Mouse (Mus musculus) telencephalon, adult 2 months (tissue): ENCODE measurements around the gene Olfr495.

ENCODE experiments used
- DNase-seq: peaks from one replicate; pipeline ENCODE4 v3.0.0-alpha.2; 2011; ENCODE audit warnings: low read depth, low spot score

Gene Olfr495

DNA sequence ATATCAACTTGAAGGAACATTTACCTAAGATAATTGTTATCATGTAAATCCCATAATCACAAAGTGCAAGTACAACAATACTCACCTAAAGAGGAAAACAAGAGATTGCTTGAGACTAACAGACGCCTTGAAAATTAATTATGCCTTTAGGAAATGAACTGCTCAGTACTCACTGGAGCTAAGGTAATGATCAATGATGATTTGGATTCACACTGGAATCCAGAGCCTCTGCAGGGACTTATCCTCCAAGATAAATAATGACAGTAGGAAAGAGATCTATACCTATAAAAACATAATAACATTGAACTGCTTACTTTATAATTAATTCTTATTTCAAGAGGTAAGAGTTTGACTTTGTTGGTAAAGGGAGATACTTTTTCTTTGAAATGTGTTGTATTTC lies at the start of gene Olfr495:
Olfr495 (plus strand) TSS at position 301 of the 400 bp plus-strand sequence.
- DNase-seq, result no peak

DNA sequence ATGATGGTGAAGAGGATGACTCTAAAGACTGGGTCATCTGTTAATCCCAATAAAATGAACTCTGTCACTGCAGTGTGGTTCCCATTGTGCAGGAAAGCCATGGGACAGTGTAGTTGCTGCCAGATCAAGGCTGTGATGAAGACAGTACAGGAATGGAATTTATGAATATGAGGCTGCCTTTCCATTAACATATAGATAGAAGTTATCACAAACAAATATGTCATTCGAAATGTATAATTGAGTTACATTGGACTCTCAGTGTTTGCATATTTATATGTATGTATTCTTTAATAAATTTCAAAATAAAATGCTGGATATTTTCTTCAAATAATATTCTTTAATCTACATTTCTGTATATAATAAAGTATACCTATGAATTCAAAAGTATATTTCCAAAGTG lies 46.1 kb upstream of the Olfr495 start, which contains the start of gene Olfr493:
Olfr493 (minus strand) TSS at position 101 of the 400 bp plus-strand sequence.
- no peak for DNase-seq

DNA sequence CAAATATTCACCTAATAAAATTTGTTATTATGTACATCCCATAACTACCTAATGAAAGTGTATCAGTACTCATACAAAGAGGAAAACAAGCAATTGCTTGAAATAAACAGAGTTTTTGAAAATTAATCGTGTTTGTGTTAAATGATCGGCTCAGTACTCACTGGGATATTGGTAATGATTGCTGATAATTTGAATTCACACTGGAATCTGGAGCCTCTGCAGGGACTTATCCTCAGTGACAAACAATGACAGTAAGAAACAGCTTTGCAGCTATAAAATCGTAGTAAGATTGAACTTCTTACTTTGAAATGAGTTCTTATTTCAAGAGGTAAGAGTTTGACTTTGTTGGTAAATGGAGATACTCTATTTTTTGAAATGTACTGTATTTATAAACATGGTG lies 27.9 kb upstream of the Olfr495 start, which contains the start of gene Olfr494:
Olfr494 (plus strand) TSS at position 301 of the 400 bp plus-strand sequence.
- DNase-seq, result no peak

DNA sequence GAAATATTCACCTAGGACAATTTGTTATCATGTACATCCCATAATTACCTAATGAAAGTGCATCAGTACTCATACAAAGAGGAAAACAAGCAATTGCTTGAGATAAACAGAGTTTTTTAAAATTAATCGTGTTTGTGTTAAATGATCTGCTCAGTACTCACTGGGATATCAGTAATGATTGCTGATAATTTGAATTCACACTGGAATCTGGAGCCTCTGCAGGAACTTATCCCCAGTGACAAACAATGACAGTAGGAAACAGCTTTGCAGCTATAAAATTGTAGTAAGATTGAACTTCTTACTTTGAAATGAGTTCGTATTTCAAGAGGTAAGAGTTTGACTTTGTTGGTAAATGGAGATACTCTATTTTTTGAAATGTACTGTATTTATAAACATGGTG lies 27.2 kb downstream of the Olfr495 start, which contains the start of gene Olfr497:
Olfr497 (plus strand) TSS at position 301 of the 400 bp plus-strand sequence.
- no peak for DNase-seq
